Comparison of ENCODE assay signal across 8 mouse cellular contexts in the genomic region with DNA sequence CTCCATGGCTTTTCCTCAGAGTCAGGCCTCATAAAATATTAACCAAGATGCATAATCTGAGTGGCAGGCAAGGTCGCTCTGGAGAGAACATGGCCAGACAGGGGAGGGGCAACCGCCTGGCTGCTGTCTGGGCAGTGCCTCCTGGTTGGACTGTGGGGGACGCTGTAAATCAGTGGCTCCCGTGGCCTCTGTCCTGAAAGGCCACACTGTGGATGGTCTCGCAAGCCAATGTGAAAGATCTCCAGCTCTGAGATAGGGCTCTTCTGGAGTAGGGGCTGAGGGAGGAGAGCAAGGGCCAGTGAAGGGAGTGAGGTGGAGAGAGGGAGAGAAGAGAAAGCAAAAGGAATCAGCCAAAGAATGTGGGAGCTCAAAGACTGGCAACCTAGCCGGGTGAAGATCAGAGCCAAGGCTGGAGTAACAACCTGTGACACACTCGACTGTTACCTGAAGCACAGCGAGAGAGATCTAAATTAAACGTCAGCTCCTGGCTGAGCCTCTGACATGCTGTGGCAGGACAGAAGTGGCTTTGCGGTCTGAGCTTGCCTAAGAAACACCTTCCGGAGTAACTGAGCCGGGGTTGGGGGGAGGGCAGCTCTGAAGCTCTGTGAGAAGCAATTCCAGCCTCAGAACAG.
A peak's percentile ranks its signal among the peaks of the same experiment; 100 is the strongest.
DNase-seq lines count a peak whose midpoint lies in the region; ATAC-seq and TF ChIP-seq lines count a peak whose summit lies in the region.

No protein-coding gene starts in this region.

- ATAC-seq in common myeloid progenitor, adult 5-6 weeks (replicated peaks; ENCODE audit: low read depth, poor library complexity, severe bottlenecking): peak; percentile 94
- ATAC-seq in hindbrain, embryonic 16.5 days: 0 out of 2 replicates have a peak, but pooled peaks have one; percentile 31
- ATAC-seq in midbrain, postnatal 0 days (ENCODE audit: low FRiP score): peak; percentile 34; the same call in 1 of the 2 replicates

- H3K36me3 ChIP-seq in hindbrain, embryonic 16.5 days (ENCODE audit: control insufficient read depth, insufficient read depth, low read length): no peaks in the 10 kb centered on the region
- no peaks in the 10 kb centered on the region for H3K36me3 ChIP-seq in liver, adult 2 months (ENCODE audit: control insufficient read depth, insufficient read depth, low read length)
- H3K36me3 ChIP-seq in midbrain, postnatal 0 days (ENCODE audit: insufficient read depth, low read length): no peaks in the 10 kb centered on the region

- no peak overlapping the region for H3K9ac ChIP-seq in hindbrain, embryonic 16.5 days (ENCODE audit: low read depth, low read length)
- H3K9ac ChIP-seq in liver, adult 2 months (ENCODE audit: low read depth, low read length): peak overlapping the region; percentile 19; the same call in 1 of the 2 replicates
- no peak overlapping the region for H3K9ac ChIP-seq in midbrain, postnatal 0 days (replicated peaks; ENCODE audit: low read length, poor library complexity, severe bottlenecking)

- TF ChIP-seq POLR2A in liver, adult 2 months (IDR thresholded peaks at IDR 0.05; ENCODE audit: extremely low read depth, insufficient read depth, low read length): no peak

- H3K27me3 ChIP-seq in hindbrain, embryonic 16.5 days (replicated peaks; ENCODE audit: control insufficient read depth, insufficient read depth, low read length): no peaks in the 10 kb centered on the region
- no peaks in the 10 kb centered on the region for H3K27me3 ChIP-seq in liver, adult 2 months (ENCODE audit: control insufficient read depth, insufficient read depth, low read length)
- H3K27me3 ChIP-seq in midbrain, postnatal 0 days (ENCODE audit: insufficient read depth, low read length): no peaks in the 10 kb centered on the region

- DNase-seq in liver, adult 2 months (ENCODE audit: extremely low read depth, low read depth, low spot score): peak; percentile 71
- DNase-seq in midbrain, postnatal 0 days (ENCODE audit: low spot score): no peak
- no peak for DNase-seq in left cerebral cortex, postnatal 14 days (ENCODE audit: low spot score in 2 of 2)
- no peak for DNase-seq in heart, postnatal 36 days
- no peak for DNase-seq in heart, postnatal 10 days
- no peak for DNase-seq in layer of hippocampus, postnatal 14 days (ENCODE audit: low spot score in 2 of 2)

- H3K4me1 ChIP-seq in hindbrain, embryonic 16.5 days (ENCODE audit: control insufficient read depth, insufficient read depth, low read depth, low read length): peaks cover 6% of the 10 kb centered on the region
- H3K4me1 ChIP-seq in liver, adult 2 months (ENCODE audit: control insufficient read depth, insufficient read depth, low read length): peaks cover 5% of the 10 kb centered on the region; the same call in 1 of the 2 replicates
- H3K4me1 ChIP-seq in midbrain, postnatal 0 days (ENCODE audit: insufficient read depth, low read length): peaks cover 15% of the 10 kb centered on the region

- no peaks in the 10 kb centered on the region for H3K9me3 ChIP-seq in hindbrain, embryonic 16.5 days (ENCODE audit: control insufficient read depth, low read length)
- H3K9me3 ChIP-seq in midbrain, postnatal 0 days (ENCODE audit: low read length): no peaks in the 10 kb centered on the region

- H3K79me2 ChIP-seq in liver, adult 2 months (ENCODE audit: control insufficient read depth, insufficient read depth, low read length): no peaks in the 10 kb centered on the region

- intact Hi-C loops in left cerebral cortex, postnatal 14 days (cut with DNase I): no loop called here
- intact Hi-C loops in heart, postnatal 36 days (cut with DNase I): no loop called here
- intact Hi-C loops in heart, postnatal 10 days (cut with DNase I): no loop called here

- TF ChIP-seq CTCF in liver, adult 2 months (IDR thresholded peaks at IDR 0.05; ENCODE audit: low read depth, low read length): no peak
- TF ChIP-seq CTCF in midbrain, postnatal 0 days (IDR thresholded peaks at IDR 0.05): no peak

- WGBS in hindbrain, embryonic 16.5 days: 54% methylated on average over 12 of the region's 12 CpGs
- WGBS in liver, adult 2 months: 20% methylated on average over 12 of the region's 12 CpGs
- 49% methylated on average over 12 of the region's 12 CpGs for WGBS in midbrain, postnatal 0 days

- H3K27ac ChIP-seq in hindbrain, embryonic 16.5 days (ENCODE audit: low read depth, low read length): no peak overlapping the region; the same call in 1 of the 2 replicates
- H3K27ac ChIP-seq in liver, adult 2 months (replicated peaks; ENCODE audit: insufficient read depth, low read depth, low read length): no peak overlapping the region; the same call in 1 of the 2 replicates
- H3K27ac ChIP-seq in midbrain, postnatal 0 days (ENCODE audit: low read depth, low read length): no peak overlapping the region

- no peak overlapping the region for H3K4me3 ChIP-seq in hindbrain, embryonic 16.5 days (ENCODE audit: low read length)
- peak overlapping the region; percentile 22 for H3K4me3 ChIP-seq in liver, adult 2 months (ENCODE audit: insufficient read depth, low read depth, low read length)
- H3K4me3 ChIP-seq in midbrain, postnatal 0 days (ENCODE audit: low read depth, low read length): no peak overlapping the region

- H3K4me2 ChIP-seq in hindbrain, embryonic 16.5 days (ENCODE audit: low read length): no peak overlapping the region
- H3K4me2 ChIP-seq in midbrain, postnatal 0 days (ENCODE audit: low read depth, low read length, poor library complexity, severe bottlenecking): no peak overlapping the region

Comparison
In these comparisons a context has a peak if more than half of its experiments do, and no peak if none do; other contexts are left out.
1. ATAC-seq: peak in every context shown above with its lines; median percentile 94 in common myeloid progenitor, adult 5-6 weeks; 34 in midbrain, postnatal 0 days; 31 in hindbrain, embryonic 16.5 days.